In genomic region chr6:29234272-29234671, GRCm38 (mm10) we compare ENCODE assay signal across 9 mouse cellular contexts. TPM values are rescaled to one million over a fixed set of nuclear protein-coding genes. Genes with fewer than 3 reads are reported as not detected.
DNase-seq lines count a peak whose midpoint lies in the region; ATAC-seq and TF ChIP-seq lines count a peak whose summit lies in the region.
"Had no signal": no experiment of that assay in that cellular context is flagged by ENCODE, and none has a peak within 500 bp of the region (broad histone marks: within the 10 kb centered on the region; RNA-seq: fewer than 3 reads in every experiment).

No protein-coding gene starts in this region.

- in situ Hi-C loops in ES-E14 (cut with MboI; ENCODE audit: low sequenced_read_pairs in 2 of 2, unreplicated experiment in 2 of 2), result no loop called here

- H3K4me1 ChIP-seq in kidney, postnatal 0 days (replicated peaks; ENCODE audit: insufficient read depth, low read length), result no peaks in the 10 kb centered on the region
- H3K4me1 ChIP-seq in ES-E14 (ENCODE audit: control insufficient read depth in 2 of 2, insufficient read depth in 2 of 2, low read length in 2 of 2, poor library complexity in 1 of 2), result peaks cover 0 to 5% of the 10 kb centered on the region in 2 experiments; a peak in 1 of 4 replicates
- no peaks in the 10 kb centered on the region; the same call in 1 of the 2 replicates for H3K4me1 ChIP-seq in embryonic facial prominence, embryonic 11.5 days (ENCODE audit: control insufficient read depth, insufficient read depth, low read length)

- no peak; the same call in 1 of the 2 replicates for ATAC-seq in kidney, postnatal 0 days (replicated peaks; ENCODE audit: low FRiP score, low read depth)
- ATAC-seq in embryonic facial prominence, embryonic 11.5 days (replicated peaks; ENCODE audit: insufficient number of reproducible peaks, low FRiP score, low TSS enrichment, low read depth), result 0 out of 2 replicates have a peak, but pooled peaks have one; percentile 34

- H3K9ac ChIP-seq in kidney, postnatal 0 days (ENCODE audit: low read depth, low read length), result no peak overlapping the region
- no peak overlapping the region for H3K9ac ChIP-seq in ES-E14 (ENCODE audit: insufficient read depth, low read depth, low read length, poor library complexity, severe bottlenecking)
- no peak overlapping the region for H3K9ac ChIP-seq in embryonic facial prominence, embryonic 11.5 days (replicated peaks; ENCODE audit: low read length)

- H3K4me3 ChIP-seq in kidney, postnatal 0 days (replicated peaks; ENCODE audit: low read depth, low read length), result no peak overlapping the region
- no peak overlapping the region for H3K4me3 ChIP-seq in ES-E14 (ENCODE audit: insufficient read depth in 1 of 2, low read depth in 1 of 2, low read length in 2 of 2, poor library complexity in 1 of 2, severe bottlenecking in 1 of 2)
- no peak overlapping the region for H3K4me3 ChIP-seq in embryonic facial prominence, embryonic 11.5 days (ENCODE audit: low read depth, low read length)
- H3K4me3 ChIP-seq: erythroblast, embryonic 14.5 days had no signal

- peak; percentile 75 for TF ChIP-seq CTCF in kidney, postnatal 0 days (IDR thresholded peaks at IDR 0.05; ENCODE audit: low read depth)

- no peaks in the 10 kb centered on the region for H3K27me3 ChIP-seq in kidney, postnatal 0 days (ENCODE audit: insufficient read depth, low read length)
- no peaks in the 10 kb centered on the region for H3K27me3 ChIP-seq in embryonic facial prominence, embryonic 11.5 days (ENCODE audit: control insufficient read depth, insufficient read depth, low read length)

- H3K4me2 ChIP-seq in kidney, postnatal 0 days (ENCODE audit: low read length), result no peak overlapping the region
- no peak overlapping the region for H3K4me2 ChIP-seq in embryonic facial prominence, embryonic 11.5 days (ENCODE audit: low read depth, low read length)

- WGBS in kidney, postnatal 0 days, result 34% methylated on average over 8 of the region's 8 CpGs
- 43% methylated on average over 8 of the region's 8 CpGs for WGBS in embryonic facial prominence, embryonic 11.5 days

- no peaks in the 10 kb centered on the region for H3K9me3 ChIP-seq in kidney, postnatal 0 days (replicated peaks; ENCODE audit: low read length)
- no peaks in the 10 kb centered on the region for H3K9me3 ChIP-seq in ES-E14 (ENCODE audit: control insufficient read depth, insufficient read depth, low read depth, low read length)
- no peaks in the 10 kb centered on the region for H3K9me3 ChIP-seq in embryonic facial prominence, embryonic 11.5 days (replicated peaks; ENCODE audit: control insufficient read depth, low read length)

- peak; percentile 61 for DNase-seq in kidney, postnatal 0 days (ENCODE audit: low spot score)
- no peak for DNase-seq in kidney, adult 18-20 months
- DNase-seq in ES-E14 (ENCODE audit: low read depth, low spot score), result peak; percentile 46
- peak; percentile 46 for DNase-seq in embryonic facial prominence, embryonic 11.5 days (ENCODE audit: low spot score)
- peak; percentile 54 for DNase-seq in retina, embryonic 14.5 days (ENCODE audit: low spot score)
- DNase-seq in gastrocnemius, postnatal 4 days (ENCODE audit: low spot score in 2 of 2), result no peak
- DNase-seq in right cerebral cortex, postnatal 25 days, result no peak
- DNase-seq in ovary, postnatal 10 days (ENCODE audit: low spot score), result no peak

- no peaks in the 10 kb centered on the region for H3K36me3 ChIP-seq in kidney, postnatal 0 days (ENCODE audit: insufficient read depth, low read length)
- H3K36me3 ChIP-seq in ES-E14 (ENCODE audit: control insufficient read depth, insufficient read depth, low read length, poor library complexity, severe bottlenecking), result no peaks in the 10 kb centered on the region
- H3K36me3 ChIP-seq in embryonic facial prominence, embryonic 11.5 days (replicated peaks; ENCODE audit: control insufficient read depth, insufficient read depth, low read depth, low read length), result no peaks in the 10 kb centered on the region

- no peak overlapping the region for H3K27ac ChIP-seq in kidney, postnatal 0 days
- H3K27ac ChIP-seq in ES-E14 (ENCODE audit: insufficient read depth, low read depth, low read length, poor library complexity, severe bottlenecking), result no peak overlapping the region
- no peak overlapping the region for H3K27ac ChIP-seq in embryonic facial prominence, embryonic 11.5 days (replicated peaks; ENCODE audit: low read depth, low read length)

TF ChIP-seq in ES-E14, 5 proteins besides CTCF, POLR2A, EP300 and RAD21:
- TF ChIP-seq ZNF384 (IDR thresholded peaks at IDR 0.05; ENCODE audit: low read depth, low read length), result no peak
- TF ChIP-seq HCFC1 (IDR thresholded peaks at IDR 0.05; ENCODE audit: borderline replicate concordance, insufficient read depth, low read length), result no peak
- TF ChIP-seq CHD2 (IDR thresholded peaks at IDR 0.05; ENCODE audit: low read depth, low read length), result no peak
- no peak for TF ChIP-seq ZC3H11A (IDR thresholded peaks at IDR 0.05; ENCODE audit: borderline replicate concordance, low read depth, low read length)
- no peak for TF ChIP-seq MAFK (IDR thresholded peaks at IDR 0.05; ENCODE audit: insufficient read depth, low read depth, low read length)

RNA-seq across cellular contexts. Expression of gene Impdh1, which starts 18.1 kb away (rescaled TPM):
- 26.3 and 28.0 TPM in 2 replicates for polyA plus RNA-seq in kidney, postnatal 0 days (2015; fragmentation: Nextera tagmentation; extraction: Ambion mirVana)
- 24.9 and 29.7 TPM in 2 replicates for total RNA-seq in ES-E14 (2012; rRNA removed)
- polyA plus RNA-seq in embryonic facial prominence, embryonic 11.5 days (2014; fragmentation: Nextera tagmentation; extraction: Ambion mirVana), result 28.1 and 31.7 TPM in 2 replicates
- total RNA-seq in gastrocnemius, postnatal 4 days (2021), result 10 to 100 TPM; 25.3 to 29.8 TPM

RNA-seq across cellular contexts. Expression of gene Hilpda, which starts 38.0 kb away (rescaled TPM):
- 32.8 and 34.2 TPM in 2 replicates for polyA plus RNA-seq in kidney, postnatal 0 days (2015; fragmentation: Nextera tagmentation; extraction: Ambion mirVana)
- total RNA-seq in ES-E14 (2012; rRNA removed), result 36.9 and 38.9 TPM in 2 replicates
- polyA plus RNA-seq in embryonic facial prominence, embryonic 11.5 days (2014; fragmentation: Nextera tagmentation; extraction: Ambion mirVana), result 35.0 and 41.6 TPM in 2 replicates
- total RNA-seq in gastrocnemius, postnatal 4 days (2021), result 1 to 10 TPM; 7.5 to 9.5 TPM

RNA-seq across cellular contexts. Expression of gene Fam71f2, which starts 45.1 kb away (rescaled TPM):
- polyA plus RNA-seq in kidney, postnatal 0 days (2015; fragmentation: Nextera tagmentation; extraction: Ambion mirVana), result 0.29 and 0.60 TPM in 2 replicates
- 0.42 and 0.58 TPM in 2 replicates for total RNA-seq in ES-E14 (2012; rRNA removed)
- 0.57 and 0.79 TPM in 2 replicates for polyA plus RNA-seq in embryonic facial prominence, embryonic 11.5 days (2014; fragmentation: Nextera tagmentation; extraction: Ambion mirVana)
- total RNA-seq in gastrocnemius, postnatal 4 days (2021), result under 1 TPM in 1 of 2 experiments, not detected in 1; 0.31 TPM
- polyA plus RNA-seq: erythroblast, embryonic 14.5 days had no signal

RNA-seq across cellular contexts. Expression of gene Prrt4, which starts 54.9 kb away (rescaled TPM):
- 0.50 and 0.76 TPM in 2 replicates for polyA plus RNA-seq in kidney, postnatal 0 days (2015; fragmentation: Nextera tagmentation; extraction: Ambion mirVana)
- total RNA-seq in ES-E14 (2012; rRNA removed), result 0.40 and 1.4 TPM in 2 replicates
- polyA plus RNA-seq in embryonic facial prominence, embryonic 11.5 days (2014; fragmentation: Nextera tagmentation; extraction: Ambion mirVana), result 1.3 and 1.5 TPM in 2 replicates
- 1 to 10 TPM; 1.0 to 1.4 TPM for total RNA-seq in gastrocnemius, postnatal 4 days (2021)

Comparison
In these comparisons a context has a peak if more than half of its experiments do, and no peak if none do; other contexts are left out.
1. DNase-seq: peak in kidney, postnatal 0 days (single experiment), ES-E14 (single experiment), embryonic facial prominence, embryonic 11.5 days (single experiment) and retina, embryonic 14.5 days (single experiment); none in kidney, adult 18-20 months (single experiment), gastrocnemius, postnatal 4 days (0 of 2), right cerebral cortex, postnatal 25 days (single experiment) and ovary, postnatal 10 days (single experiment).